Mouse (Mus musculus) megakaryocyte, embryonic 14.5 days (primary cell): ENCODE data around the gene Nr2c2ap. TPM values are rescaled to one million over a fixed set of nuclear protein-coding genes. Genes with fewer than 3 reads are reported as not detected.
A peak's percentile ranks its signal among the peaks of the same experiment; 100 is the strongest.

Experiments
- H3K27me3 ChIP-seq: replicated peaks from 2 replicates; pipeline ENCODE3; 2012; ENCODE audit warnings: inconsistent platforms
- H3K36me3 ChIP-seq: replicated peaks from 2 replicates; pipeline ENCODE3; 2012; ENCODE audit warnings: low read length, inconsistent platforms, mixed read lengths
- H3K4me1 ChIP-seq: 2 replicates; pipeline ENCODE4 v1.6.1; 2012; ENCODE audit warnings: inconsistent platforms
- H3K4me3 ChIP-seq: replicated peaks from 2 replicates; pipeline ENCODE3; 2012; ENCODE audit warnings: moderate library complexity, mild to moderate bottlenecking, inconsistent platforms
- H3K9me3 ChIP-seq: 2 replicates; pipeline ENCODE4 v1.6.1; 2012; ENCODE audit warnings: inconsistent platforms
- FLI1 ChIP-seq: IDR thresholded peaks from 2 replicates; pipeline ENCODE4 v1.6.1; 2012; ENCODE audit warnings: low read length, inconsistent platforms, mixed read lengths
- GATA1 ChIP-seq: IDR thresholded peaks from 3 replicates; pipeline ENCODE4 v1.6.1; 2012; ENCODE audit warnings: mixed read lengths, low read length, inconsistent platforms, borderline replicate concordance
- polyA plus RNA-seq: library from polyadenylated mRNA; stranded (reverse); fragments of >175 nt; gene quantifications from 2 replicates; pipeline ENCODE4 v1.2.3, GENCODE M21; 2012; ENCODE audit warnings: low replicate concordance; ENCODE audit not compliant: insufficient read depth

The Nr2c2ap gene
- polyA plus RNA-seq, 1 experiment = 14.3 TPM

DNA sequence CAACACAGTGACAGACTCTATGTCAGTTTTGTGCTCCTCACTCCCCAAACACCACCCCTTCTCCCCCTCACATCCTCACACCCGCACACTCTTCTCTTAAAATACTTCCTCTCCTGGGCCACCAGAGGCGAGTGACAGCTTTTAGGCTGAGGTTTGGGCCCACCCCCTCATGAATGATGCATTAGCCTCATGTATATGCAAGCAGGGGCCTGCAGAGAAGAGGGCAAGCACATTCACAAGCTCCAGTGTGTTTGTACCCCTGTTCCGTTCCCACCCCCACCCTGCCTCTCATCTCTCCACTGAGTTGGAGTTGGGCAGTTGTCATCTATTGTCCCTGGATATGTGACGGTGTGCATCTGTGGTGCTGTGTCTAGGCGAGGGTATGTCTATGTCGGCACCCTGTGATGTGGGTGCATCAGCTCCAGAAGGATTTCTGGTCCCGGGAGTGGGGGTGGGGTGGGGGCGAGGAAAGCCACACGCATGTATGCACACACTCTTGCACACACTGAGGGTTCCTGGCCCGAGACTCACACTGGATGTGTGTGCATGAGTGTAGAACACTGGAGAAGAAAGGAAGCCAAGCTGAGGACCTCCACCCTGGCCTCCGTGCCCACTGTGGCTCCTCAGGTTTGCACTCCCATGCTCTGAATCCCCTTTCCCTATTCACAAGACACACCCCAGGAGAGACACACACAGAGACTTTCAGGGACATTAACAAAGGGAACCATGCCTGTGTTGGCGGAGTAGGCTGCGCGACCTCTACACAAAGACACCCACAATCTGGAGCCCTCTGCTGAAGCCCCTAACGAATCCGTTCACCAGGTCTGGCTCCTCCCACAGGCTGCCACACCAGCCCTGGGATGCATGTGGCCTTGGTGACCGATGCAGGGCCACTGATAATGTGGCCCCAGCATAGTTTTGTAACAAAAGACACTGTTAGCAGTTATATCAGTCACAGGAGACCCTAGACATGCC, 12.1 kb upstream of the Nr2c2ap start:
- Histone ChIP-seq H3K4me1 (peaks cover 7% of the 10 kb centered on the region; the same call in 1 of the 2 replicates), H3K36me3 (no peaks in the 10 kb centered on the region), H3K27me3 (peaks cover 89% of the 10 kb centered on the region), H3K4me3 (no peak overlapping the region), H3K9me3 (no peaks in the 10 kb centered on the region)
- no peak for TF ChIP-seq FLI1

DNA sequence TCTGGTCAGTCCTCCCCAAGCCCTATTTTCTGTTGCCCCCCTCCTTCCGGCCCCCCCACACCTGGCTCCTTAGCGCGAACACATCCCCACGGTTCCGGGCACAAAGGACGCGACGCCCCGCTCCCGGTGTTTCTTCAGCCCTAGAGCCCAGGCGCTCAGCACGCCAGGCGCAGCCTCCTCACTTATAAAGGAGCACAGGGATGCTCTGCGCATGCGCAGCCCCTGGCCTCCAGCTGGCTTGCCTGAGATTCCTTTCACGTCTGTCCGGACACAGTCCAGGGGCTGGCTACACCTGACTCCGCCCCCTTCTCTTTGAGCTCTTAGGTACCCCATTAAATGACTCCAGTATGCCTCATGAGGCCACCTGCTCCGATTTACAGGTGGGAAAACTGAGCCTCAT, 10.5 kb upstream of the Nr2c2ap start, which contains the start of gene Ncan:
Ncan (minus strand) TSS at position 207 of the 400 bp plus-strand sequence.
- H3K9me3 ChIP-seq = no peaks in the 10 kb centered on the region

GRCm38 (mm10) chr8:70122863-70123262, 8.3 kb upstream of the Nr2c2ap start:
- Histone ChIP-seq H3K27me3 (peaks cover 68% of the 10 kb centered on the region), H3K4me1 (peaks cover 15% of the 10 kb centered on the region), H3K9me3 (no peaks in the 10 kb centered on the region), H3K36me3 (no peaks in the 10 kb centered on the region), H3K4me3 (no peak overlapping the region)
- TF ChIP-seq GATA1 = no peak

More for the DNA sequence above, 10.5 kb upstream of the Nr2c2ap start, which contains the start of gene Ncan:
- H3K4me3 ChIP-seq = no peak within 1 kb of the TSS
- H3K36me3 ChIP-seq = no peaks in the 10 kb centered on the region
- peaks cover 7% of the 10 kb centered on the region; the same call in 1 of the 2 replicates for H3K4me1 ChIP-seq
- peaks cover 85% of the 10 kb centered on the region for H3K27me3 ChIP-seq
- TF ChIP-seq GATA1 = no peak
- no peak for TF ChIP-seq FLI1

DNA sequence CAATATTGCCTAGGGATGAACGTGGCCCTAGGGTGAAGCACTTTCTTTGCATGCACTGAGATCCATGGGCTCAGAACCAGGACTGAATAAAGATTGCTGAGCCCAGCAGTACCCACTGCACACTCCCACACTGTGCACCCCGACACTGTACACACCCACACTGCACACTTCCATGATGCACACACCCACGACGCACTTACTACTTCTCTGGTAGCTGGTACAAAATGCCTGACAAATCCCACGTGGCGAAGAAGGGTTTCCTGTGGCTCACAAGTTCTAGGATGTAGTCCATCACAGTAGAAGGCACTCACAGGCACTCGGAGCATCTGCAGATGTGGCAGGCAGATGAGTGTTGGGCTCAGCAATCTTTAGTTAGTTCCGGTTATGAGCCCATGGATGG, 6.1 kb upstream of the Nr2c2ap start:
- peaks cover 49% of the 10 kb centered on the region for H3K27me3 ChIP-seq
- H3K36me3 ChIP-seq = no peaks in the 10 kb centered on the region
- H3K4me1 ChIP-seq = peaks cover 18% of the 10 kb centered on the region
- TF ChIP-seq GATA1 (no peak), FLI1 (no peak)
- H3K9me3 ChIP-seq = no peaks in the 10 kb centered on the region
- no peak overlapping the region for H3K4me3 ChIP-seq

- H3K9me3 ChIP-seq = no peaks in the 10 kb centered on the region
- H3K4me3 ChIP-seq = no peak overlapping the region
- H3K27me3 ChIP-seq = peaks cover 19% of the 10 kb centered on the region
- TF ChIP-seq GATA1 (no peak), FLI1 (no peak)
- peaks cover 41% of the 10 kb centered on the region for H3K4me1 ChIP-seq
- peaks cover 13% of the 10 kb centered on the region for H3K36me3 ChIP-seq
Measured at GRCm38 (mm10) chr8:70128435-70128834, 2.7 kb upstream of the Nr2c2ap start.

DNA sequence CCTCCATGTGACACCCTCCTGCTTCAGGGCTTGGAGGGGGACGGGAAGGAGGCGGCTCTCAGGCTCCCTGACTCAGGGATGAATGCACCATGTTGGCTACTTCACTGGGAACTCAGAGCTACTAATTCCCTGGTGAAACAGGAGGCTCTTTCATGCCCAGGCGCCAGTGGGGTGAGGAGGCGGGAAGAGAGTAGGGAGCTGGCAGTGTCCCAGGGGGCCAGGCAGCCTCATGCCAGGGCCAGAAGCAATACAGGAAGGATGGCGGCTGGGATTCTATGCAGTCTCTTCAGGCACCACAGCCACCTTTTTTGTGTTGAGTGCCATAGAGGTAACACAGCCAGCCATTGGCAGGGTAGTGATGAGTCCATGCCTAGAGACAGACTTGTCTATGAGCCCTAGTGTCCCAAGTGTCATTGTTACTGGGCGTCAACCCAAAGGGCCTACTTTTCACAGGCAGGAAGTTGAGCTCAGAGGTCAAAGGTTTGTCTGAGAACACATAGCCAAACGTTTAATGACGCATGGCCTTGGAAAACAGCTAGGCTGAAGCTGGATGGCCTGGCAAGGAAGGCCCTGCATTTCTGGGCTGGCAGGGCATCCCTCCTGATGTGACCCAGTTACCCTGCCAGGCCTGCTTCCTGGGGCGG, 1.7 kb upstream of the Nr2c2ap start:
- Histone ChIP-seq H3K27me3 (peaks cover 14% of the 10 kb centered on the region), H3K4me1 (peaks cover 51% of the 10 kb centered on the region), H3K9me3 (no peaks in the 10 kb centered on the region), H3K4me3 (no peak overlapping the region), H3K36me3 (peaks cover 23% of the 10 kb centered on the region)
- no peak for TF ChIP-seq FLI1
- TF ChIP-seq GATA1 = no peak

GRCm38 (mm10) chr8:70130066-70130465, 1.1 kb upstream of the Nr2c2ap start:
- Histone ChIP-seq H3K4me3 (no peak overlapping the region), H3K4me1 (peaks cover 57% of the 10 kb centered on the region), H3K9me3 (no peaks in the 10 kb centered on the region), H3K27me3 (peaks cover 9% of the 10 kb centered on the region), H3K36me3 (peaks cover 29% of the 10 kb centered on the region)
- TF ChIP-seq GATA1 (no peak), FLI1 (no peak)

DNA sequence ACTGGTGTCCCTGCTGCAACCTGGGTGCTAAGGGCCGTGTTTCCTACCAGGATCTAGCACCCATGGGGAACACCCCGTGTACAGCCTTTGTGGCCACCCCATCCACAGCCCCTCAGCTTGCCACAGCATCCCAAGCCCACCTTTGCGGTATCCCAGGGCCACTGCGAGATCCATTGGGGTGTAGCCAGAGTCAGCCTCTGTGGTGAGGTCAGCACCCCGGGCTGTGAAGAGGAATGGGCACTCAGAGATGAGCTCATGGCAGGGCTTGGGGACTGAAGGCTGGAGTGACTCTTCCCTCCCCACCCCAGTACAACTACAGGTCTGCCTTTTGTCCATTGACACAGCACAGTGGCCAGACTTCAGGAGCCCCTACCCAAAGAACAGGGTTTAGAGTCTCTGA, 3.0 kb downstream of the Nr2c2ap start:
- Histone ChIP-seq H3K27me3 (no peaks in the 10 kb centered on the region), H3K4me1 (peaks cover 71% of the 10 kb centered on the region), H3K4me3 (no peak overlapping the region), H3K9me3 (no peaks in the 10 kb centered on the region), H3K36me3 (peaks cover 52% of the 10 kb centered on the region)
- TF ChIP-seq FLI1 (no peak), GATA1 (no peak)

GRCm38 (mm10) chr8:70134931-70135330, 3.8 kb downstream of the Nr2c2ap start:
- peaks cover 52% of the 10 kb centered on the region for H3K36me3 ChIP-seq
- H3K4me3 ChIP-seq = peak overlapping the region; percentile 64
- peaks cover 64% of the 10 kb centered on the region for H3K4me1 ChIP-seq
- no peaks in the 10 kb centered on the region for H3K27me3 ChIP-seq
- no peaks in the 10 kb centered on the region for H3K9me3 ChIP-seq
- TF ChIP-seq GATA1 (no peak), FLI1 (no peak)

- Histone ChIP-seq H3K9me3 (no peaks in the 10 kb centered on the region), H3K36me3 (peaks cover 56% of the 10 kb centered on the region), H3K4me3 (no peak overlapping the region), H3K27me3 (no peaks in the 10 kb centered on the region), H3K4me1 (peaks cover 68% of the 10 kb centered on the region)
- TF ChIP-seq FLI1 (no peak), GATA1 (no peak)
Measured at GRCm38 (mm10) chr8:70136591-70136990, 5.5 kb downstream of the Nr2c2ap start.
